Mouse (Mus musculus): Measurements from ENCODE around the gene Bnip1.

DNA sequence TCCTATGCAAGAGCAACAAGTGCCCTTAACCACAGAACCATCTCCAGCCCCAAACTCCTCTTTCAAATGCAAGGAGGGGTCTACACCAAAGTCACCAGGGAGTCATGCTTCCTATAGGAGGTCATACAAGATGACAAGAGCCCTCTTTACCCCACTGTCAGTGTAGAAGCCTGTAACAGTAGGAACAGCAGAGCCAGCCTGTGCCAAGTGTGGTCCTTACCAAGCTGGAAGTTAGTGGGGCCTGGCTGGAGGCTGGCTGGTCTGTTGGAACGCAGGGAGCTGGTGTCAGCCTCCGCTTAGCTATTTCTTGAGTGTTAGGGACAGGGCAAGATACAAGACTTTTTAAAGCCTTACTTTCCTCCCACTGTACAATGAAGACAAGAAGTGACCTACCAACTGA is 52.9 kb downstream of the Bnip1 start:
- no peak for TF ChIP-seq POLR2A (IDR thresholded peaks at IDR 0.05; ENCODE audit: control insufficient read depth, extremely low read depth, insufficient read depth, low read length, poor library complexity)
- no peak for TF ChIP-seq CTCF (IDR thresholded peaks at IDR 0.05; ENCODE audit: borderline replicate concordance, control insufficient read depth, extremely low read depth, insufficient read depth, low read length, poor library complexity)

All from thymus, adult 2 months (tissue).